Mouse (Mus musculus) liver, adult 2 months (tissue): ENCODE results near the gene Mfap3.

ENCODE experiments used
- CTCF ChIP-seq: fragments of 200-500 bp; IDR thresholded peaks from 2 replicates; pipeline ENCODE4 v1.5.1; 2011; ENCODE audit warnings: low read depth, low read length, control low read depth
- POLR2A ChIP-seq: fragments of 200-500 bp; IDR thresholded peaks from 2 replicates; pipeline ENCODE4 v1.6.1; 2011; ENCODE audit warnings: low read length, control low read depth; ENCODE audit not compliant: insufficient read depth; ENCODE audit errors: extremely low read depth

DNA sequence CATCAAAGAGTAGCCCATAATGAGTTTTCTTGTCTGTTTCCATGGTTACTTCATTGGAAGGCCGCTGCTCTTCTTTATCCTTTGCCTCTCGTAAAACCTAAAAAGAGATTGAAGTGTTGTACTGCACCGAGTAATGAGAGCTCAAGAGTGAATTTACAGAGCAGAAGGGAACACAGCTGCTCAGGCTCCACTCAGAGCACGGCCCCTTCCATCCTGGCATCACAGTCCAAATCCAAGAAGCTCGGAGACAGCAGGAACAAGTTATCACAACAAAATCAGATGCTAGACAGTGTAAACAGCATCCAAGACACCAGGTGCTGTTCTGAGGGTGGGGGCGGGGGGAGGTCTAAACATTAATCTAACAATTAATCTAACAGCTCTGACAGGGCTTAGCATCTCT lies 11.6 kb upstream of the Mfap3 start:
- TF ChIP-seq POLR2A, result no peak
- TF ChIP-seq CTCF, result no peak
